Mouse (Mus musculus): ENCODE measurements around the gene Nagpa. TPM values are rescaled to one million over a fixed set of nuclear protein-coding genes. Genes with fewer than 3 reads are reported as not detected.
A peak's percentile ranks its signal among the peaks of the same experiment; 100 is the strongest.

Gene Nagpa
- total and polyA plus RNA-seq, 3 experiments: 11.3 to 24.2 (median 15.7) TPM

DNA sequence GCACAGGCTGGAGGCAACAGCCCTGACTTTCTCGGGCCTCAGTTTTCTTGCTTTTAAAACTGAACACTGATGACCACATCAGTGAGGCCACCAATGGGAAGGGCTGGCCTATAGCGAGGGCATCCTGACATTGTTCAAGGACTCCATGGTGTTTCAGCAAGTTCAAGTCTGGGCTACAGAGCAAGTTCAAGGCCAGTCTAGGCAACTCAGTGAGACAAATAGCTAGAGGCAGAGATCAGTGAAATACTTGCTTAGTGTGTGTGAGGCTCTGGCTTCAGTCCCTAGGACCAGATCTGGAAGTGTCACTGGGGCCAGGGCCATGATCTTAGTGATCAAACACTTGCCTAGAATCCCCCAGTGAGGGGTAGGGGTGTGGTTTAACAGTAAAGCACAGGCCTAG lies 35.8 kb downstream of the Nagpa start:
- WGBS: 86% methylated on average over 2 of the region's 2 CpGs
- DNase-seq: no peak
- H3K27ac ChIP-seq: peak overlapping the region; percentile 76
- TF ChIP-seq EP300 (IDR thresholded peaks at IDR 0.05; ENCODE audit: insufficient read depth, low read depth, low read length) (no peak), POLR2A (IDR thresholded peaks at IDR 0.05; ENCODE audit: insufficient read depth, low read depth, low read length) (no peak), CTCF (IDR thresholded peaks at IDR 0.05) (no peak)
- no peak overlapping the region for H3K4me3 ChIP-seq
- H3K4me1 ChIP-seq (ENCODE audit: control insufficient read depth, insufficient read depth, low read length): peaks cover 10% of the 10 kb centered on the region
- H3K36me3 ChIP-seq (ENCODE audit: control insufficient read depth, insufficient read depth, low read length): no peaks in the 10 kb centered on the region
- intact Hi-C loops (cut with DNase I): no loop called here
- no peaks in the 10 kb centered on the region for H3K27me3 ChIP-seq (ENCODE audit: control insufficient read depth, insufficient read depth, low read length)
- H3K9ac ChIP-seq (ENCODE audit: low read depth, low read length): no peak overlapping the region
- H3K79me2 ChIP-seq (replicated peaks; ENCODE audit: control insufficient read depth, insufficient read depth, low read length): no peaks in the 10 kb centered on the region

DNA sequence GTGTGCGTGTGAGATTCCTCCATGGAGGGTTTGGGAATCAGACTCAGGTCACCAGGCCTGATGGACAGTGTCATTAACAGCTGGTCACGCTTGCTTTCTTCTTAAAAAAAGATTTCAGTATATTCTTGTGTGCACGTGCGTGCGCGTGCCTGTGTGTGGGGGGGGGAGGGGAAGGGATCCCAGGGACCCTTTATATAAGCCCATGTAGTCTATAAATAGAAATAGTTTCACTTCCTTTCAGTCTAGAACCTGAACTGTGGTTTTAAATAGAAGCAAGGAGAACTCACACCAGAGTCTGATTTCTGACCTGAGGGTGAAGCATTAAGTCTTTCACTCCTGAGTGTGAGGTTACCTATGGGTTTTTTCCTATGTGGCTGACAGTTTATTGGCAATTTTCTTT lies 39.5 kb downstream of the Nagpa start:
- Histone ChIP-seq H3K36me3 (ENCODE audit: control insufficient read depth, insufficient read depth, low read length) (no peaks in the 10 kb centered on the region), H3K4me1 (ENCODE audit: control insufficient read depth, insufficient read depth, low read length) (peaks cover 8% of the 10 kb centered on the region), H3K9ac (ENCODE audit: low read depth, low read length) (no peak overlapping the region), H3K27ac (no peak overlapping the region; the same call in 1 of the 2 replicates), H3K4me3 (no peak overlapping the region), H3K79me2 (replicated peaks; ENCODE audit: control insufficient read depth, insufficient read depth, low read length) (no peaks in the 10 kb centered on the region), H3K27me3 (ENCODE audit: control insufficient read depth, insufficient read depth, low read length) (no peaks in the 10 kb centered on the region)
- WGBS: 43% methylated on average over 6 of the region's 6 CpGs
- TF ChIP-seq POLR2A (IDR thresholded peaks at IDR 0.05; ENCODE audit: insufficient read depth, low read depth, low read length) (no peak), EP300 (IDR thresholded peaks at IDR 0.05; ENCODE audit: insufficient read depth, low read depth, low read length) (no peak), CTCF (IDR thresholded peaks at IDR 0.05) (no peak)
- DNase-seq: no peak
- intact Hi-C loops (cut with DNase I): no loop called here

DNA sequence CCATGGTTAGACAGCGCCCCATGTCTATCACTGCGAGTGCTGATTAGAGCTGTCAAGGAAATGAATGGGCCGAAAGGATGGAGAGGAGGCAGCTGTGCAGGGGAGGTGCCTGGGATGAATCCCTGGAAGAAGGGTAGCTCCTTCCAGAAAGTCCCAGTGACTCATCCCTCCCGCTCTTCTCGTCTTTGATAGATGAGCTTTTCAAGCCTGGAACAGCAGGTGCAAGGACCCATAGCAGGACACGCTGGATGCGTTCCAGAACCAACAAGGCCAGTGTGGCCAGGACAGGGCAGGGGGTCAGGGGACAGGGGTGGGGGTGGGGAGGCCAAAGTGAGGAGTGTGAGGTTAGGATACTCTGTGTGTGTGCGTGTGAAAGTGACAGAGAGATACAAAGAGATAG lies 44.6 kb downstream of the Nagpa start:
- no peak overlapping the region for H3K27ac ChIP-seq
- no peak overlapping the region for H3K4me3 ChIP-seq
- DNase-seq: no peak
- no peaks in the 10 kb centered on the region for H3K27me3 ChIP-seq (ENCODE audit: control insufficient read depth, insufficient read depth, low read length)
- intact Hi-C loops (cut with DNase I): no loop called here
- H3K36me3 ChIP-seq (ENCODE audit: control insufficient read depth, insufficient read depth, low read length): no peaks in the 10 kb centered on the region
- H3K9ac ChIP-seq (ENCODE audit: low read depth, low read length): no peak overlapping the region
- 40% methylated on average over 8 of the region's 8 CpGs for WGBS
- H3K4me1 ChIP-seq (ENCODE audit: control insufficient read depth, insufficient read depth, low read length): no peaks in the 10 kb centered on the region
- TF ChIP-seq POLR2A (IDR thresholded peaks at IDR 0.05; ENCODE audit: insufficient read depth, low read depth, low read length): no peak
- H3K79me2 ChIP-seq (replicated peaks; ENCODE audit: control insufficient read depth, insufficient read depth, low read length): no peaks in the 10 kb centered on the region

DNA sequence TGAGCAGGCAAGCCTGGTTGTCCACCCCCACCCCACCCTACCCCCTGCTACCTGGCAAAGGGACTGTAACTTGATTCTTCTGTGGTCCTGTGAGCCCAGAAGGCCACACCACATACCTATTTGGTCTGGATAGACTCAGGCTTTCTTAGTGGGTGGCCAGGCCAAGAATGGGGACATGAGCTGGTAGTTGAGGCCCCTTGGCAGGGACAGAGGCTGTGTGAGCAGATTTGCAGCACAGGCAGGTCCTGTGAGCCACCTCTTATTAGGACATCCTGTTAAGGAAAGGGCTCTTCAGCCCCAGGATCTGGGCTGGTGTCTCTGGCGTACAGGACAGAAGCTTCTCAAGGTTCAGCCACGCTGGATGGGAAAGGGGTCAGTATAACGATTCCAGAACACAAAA lies 46.7 kb downstream of the Nagpa start:
- H3K36me3 ChIP-seq (ENCODE audit: control insufficient read depth, insufficient read depth, low read length): no peaks in the 10 kb centered on the region
- no peaks in the 10 kb centered on the region for H3K27me3 ChIP-seq (ENCODE audit: control insufficient read depth, insufficient read depth, low read length)
- TF ChIP-seq CTCF (IDR thresholded peaks at IDR 0.05): no peak
- TF ChIP-seq EP300 (IDR thresholded peaks at IDR 0.05; ENCODE audit: insufficient read depth, low read depth, low read length): no peak
- TF ChIP-seq POLR2A (IDR thresholded peaks at IDR 0.05; ENCODE audit: insufficient read depth, low read depth, low read length): no peak
- no peak for DNase-seq
- H3K4me3 ChIP-seq: no peak overlapping the region
- no peaks in the 10 kb centered on the region for H3K79me2 ChIP-seq (replicated peaks; ENCODE audit: control insufficient read depth, insufficient read depth, low read length)
- H3K9ac ChIP-seq (ENCODE audit: low read depth, low read length): no peak overlapping the region
- no peaks in the 10 kb centered on the region for H3K4me1 ChIP-seq (ENCODE audit: control insufficient read depth, insufficient read depth, low read length)
- H3K27ac ChIP-seq: no peak overlapping the region
- intact Hi-C loops (cut with DNase I): no loop called here
- 69% methylated on average over 3 of the region's 3 CpGs for WGBS

DNA sequence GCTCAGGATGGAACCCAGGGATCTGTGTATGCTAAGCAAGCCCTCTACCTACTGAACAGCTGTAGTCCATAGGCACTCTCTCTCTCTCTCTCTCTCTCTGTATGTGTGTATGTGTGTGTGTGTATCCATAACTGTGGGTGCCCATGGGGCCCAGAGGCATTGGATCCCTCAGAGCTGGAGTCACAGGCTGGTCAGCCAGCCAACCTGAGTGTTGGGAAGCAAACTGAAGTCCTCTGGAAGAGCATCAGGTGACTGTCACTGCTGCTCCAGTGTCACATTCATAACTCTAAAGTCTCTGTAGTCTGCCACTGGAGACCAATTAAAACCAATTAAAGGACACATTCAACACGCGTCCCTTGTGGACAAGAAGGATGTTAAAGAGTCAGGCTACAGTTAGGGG lies 47.3 kb downstream of the Nagpa start:
- no peak for DNase-seq
- Histone ChIP-seq H3K79me2 (replicated peaks; ENCODE audit: control insufficient read depth, insufficient read depth, low read length) (no peaks in the 10 kb centered on the region), H3K27ac (no peak overlapping the region), H3K9ac (ENCODE audit: low read depth, low read length) (no peak overlapping the region), H3K27me3 (ENCODE audit: control insufficient read depth, insufficient read depth, low read length) (no peaks in the 10 kb centered on the region), H3K4me3 (no peak overlapping the region), H3K36me3 (ENCODE audit: control insufficient read depth, insufficient read depth, low read length) (no peaks in the 10 kb centered on the region), H3K4me1 (ENCODE audit: control insufficient read depth, insufficient read depth, low read length) (no peaks in the 10 kb centered on the region)
- TF ChIP-seq CTCF (IDR thresholded peaks at IDR 0.05) (no peak), POLR2A (IDR thresholded peaks at IDR 0.05; ENCODE audit: insufficient read depth, low read depth, low read length) (no peak), EP300 (IDR thresholded peaks at IDR 0.05; ENCODE audit: insufficient read depth, low read depth, low read length) (no peak)
- intact Hi-C loops (cut with DNase I): no loop called here
- 75% methylated on average over 2 of the region's 2 CpGs for WGBS

DNA sequence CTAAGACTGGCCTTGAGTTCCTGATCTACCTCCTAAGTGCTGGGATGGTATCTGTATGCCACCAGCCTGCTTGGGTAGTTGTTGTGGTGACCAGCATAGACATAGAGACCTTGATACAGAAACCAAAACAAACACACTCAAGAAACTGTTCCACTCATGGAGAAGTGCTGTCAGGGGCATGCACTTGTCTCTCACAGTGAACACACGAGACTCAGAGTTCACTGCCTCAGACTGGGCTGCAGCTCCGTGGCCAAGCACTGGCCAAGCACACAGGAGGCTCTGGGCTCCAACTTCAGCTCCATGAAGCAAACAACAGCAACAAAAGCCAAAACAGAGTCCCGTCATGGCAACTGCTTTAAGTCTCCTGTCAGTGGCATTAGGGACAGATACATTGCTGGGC lies 48.8 kb downstream of the Nagpa start:
- 38% methylated on average over 3 of the region's 3 CpGs for whole genome bisulfite sequencing
- H3K4me3 ChIP-seq: no peak overlapping the region
- no peak for DNase-seq
- no peaks in the 10 kb centered on the region for H3K27me3 ChIP-seq (ENCODE audit: control insufficient read depth, insufficient read depth, low read length)
- TF ChIP-seq EP300 (IDR thresholded peaks at IDR 0.05; ENCODE audit: insufficient read depth, low read depth, low read length): no peak
- no peak for TF ChIP-seq POLR2A (IDR thresholded peaks at IDR 0.05; ENCODE audit: insufficient read depth, low read depth, low read length)
- TF ChIP-seq CTCF (IDR thresholded peaks at IDR 0.05): no peak
- no peak overlapping the region for H3K27ac ChIP-seq
- H3K4me1 ChIP-seq (ENCODE audit: control insufficient read depth, insufficient read depth, low read length): no peaks in the 10 kb centered on the region
- no peaks in the 10 kb centered on the region for H3K36me3 ChIP-seq (ENCODE audit: control insufficient read depth, insufficient read depth, low read length)
- H3K79me2 ChIP-seq (replicated peaks; ENCODE audit: control insufficient read depth, insufficient read depth, low read length): no peaks in the 10 kb centered on the region
- no peak overlapping the region for H3K9ac ChIP-seq (ENCODE audit: low read depth, low read length)
- intact Hi-C loops (cut with DNase I): no loop called here

All from heart, adult 2 months (tissue).